Mouse (Mus musculus) liver, adult 2 months (tissue): ENCODE measurements at regions not wholly inside any gene's neighbourhood (a gene's known extent, or its start where the extent isn't known, plus 50 kb on each side); places are given as distances from the start of the nearest gene placed in this dataset.

ENCODE experiments used
- CTCF ChIP-seq: fragments of 200-500 bp; IDR thresholded peaks from 2 replicates; pipeline ENCODE4 v1.5.1; 2011; ENCODE audit warnings: low read depth, low read length, control low read depth
- POLR2A ChIP-seq: fragments of 200-500 bp; IDR thresholded peaks from 2 replicates; pipeline ENCODE4 v1.6.1; 2011; ENCODE audit warnings: low read length, control low read depth; ENCODE audit not compliant: insufficient read depth; ENCODE audit errors: extremely low read depth

DNA sequence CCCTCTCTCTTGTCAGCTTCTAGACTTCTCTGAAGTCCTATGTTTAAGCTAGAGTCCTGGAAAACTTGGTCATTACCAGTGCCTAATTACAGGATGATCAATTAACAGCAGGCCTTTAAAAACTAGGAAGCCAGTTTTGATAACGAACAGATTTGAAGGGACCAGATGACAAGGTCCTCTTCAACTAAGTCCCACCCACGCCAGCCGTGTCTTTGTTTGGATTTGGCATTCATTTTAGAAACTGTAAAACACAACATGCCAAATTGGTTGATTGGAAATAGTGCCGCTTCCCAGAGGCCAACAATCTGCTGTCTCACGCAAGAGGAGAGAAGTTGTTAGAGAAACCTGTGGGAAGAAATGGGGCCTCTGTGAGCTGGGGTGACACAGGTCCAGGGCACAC, 155.4 kb upstream of the Habp2 start:
- TF ChIP-seq POLR2A (no peak), CTCF (no peak)
